Mouse (Mus musculus) heart, embryonic 12.5 days (tissue): ENCODE results near the gene Scgb2a2. TPM values are rescaled to one million over a fixed set of nuclear protein-coding genes. Genes with fewer than 3 reads are reported as not detected.
A peak's percentile ranks its signal among the peaks of the same experiment; 100 is the strongest.
"Not testable (repeated sequence)": the region's sequence is repeated elsewhere in the genome, so short reads cannot be mapped to it uniquely, and the experiment has no call there.

Experiments used
- ATAC-seq: fragments of 200-750 bp; cut with Nextera tagmentation; 2 replicates; pipeline ENCODE4 v1.8.0; 2017; ENCODE audit warnings: moderate TSS enrichment, moderate library complexity; ENCODE audit not compliant: insufficient number of reproducible peaks, low FRiP score
- H3K27ac ChIP-seq: fragments of 300-500 bp; sonication (generic); 2 replicates; pipeline ENCODE4 v1.5.1; 2016; ENCODE audit warnings: mild to moderate bottlenecking, moderate library complexity; ENCODE audit not compliant: poor library complexity, severe bottlenecking
- H3K27me3 ChIP-seq: fragments of 300-500 bp; sonication (generic); replicated peaks from 2 replicates; pipeline ENCODE4 v1.6.1; 2016; ENCODE audit warnings: mild to moderate bottlenecking, moderate library complexity
- H3K36me3 ChIP-seq: fragments of 300-500 bp; sonication (generic); 2 replicates; pipeline ENCODE4 v1.6.1; 2016; ENCODE audit warnings: mild to moderate bottlenecking, moderate library complexity
- H3K4me1 ChIP-seq: fragments of 300-500 bp; sonication (generic); replicated peaks from 2 replicates; pipeline ENCODE4 v1.6.1; 2016; ENCODE audit warnings: mild to moderate bottlenecking
- H3K4me2 ChIP-seq: fragments of 300-500 bp; sonication (generic); 2 replicates; pipeline ENCODE4 v1.6.1; 2016; ENCODE audit warnings: mild to moderate bottlenecking, moderate library complexity
- H3K4me3 ChIP-seq: fragments of 300-500 bp; sonication (generic); 2 replicates; pipeline ENCODE4 v1.5.1; 2016; ENCODE audit warnings: mild to moderate bottlenecking
- H3K9ac ChIP-seq: fragments of 300-500 bp; sonication (generic); 2 replicates; pipeline ENCODE4 v1.6.1; 2016; ENCODE audit warnings: mild to moderate bottlenecking, moderate library complexity
- H3K9me3 ChIP-seq: fragments of 300-500 bp; sonication (generic); replicated peaks from 2 replicates; pipeline ENCODE4 v1.6.1; 2016; ENCODE audit warnings: mild to moderate bottlenecking, moderate library complexity
- WGBS: fragments of 180-500 bp; shearing (Covaris S2); methylation state at CpG from one replicate; pipeline ENCODE4 v1.1.7; 2016; 5-methylcytosine and 5-hydroxymethylcytosine counted together
- polyA plus RNA-seq: library from polyadenylated mRNA; unstranded; fragments of >200 nt; fragmentation: Nextera tagmentation; extraction: Ambion mirVana; gene quantifications from 2 replicates; pipeline ENCODE4 v1.2.1, GENCODE M21; 2016

Scgb2a2 gene
- polyA plus RNA-seq: not detected in 2 replicates

GRCm38 (mm10) chr19:9847262-9847661 lies at the start of gene Scgb2a2:
Gene Scgb2a2, plus strand, starts transcription at chr19:9847562.
- Histone ChIP-seq H3K27ac (no peak within 1 kb of the TSS), H3K9me3 (no peaks in the 10 kb centered on the region), H3K4me3 (no peak within 1 kb of the TSS), H3K4me2 (no peak within 1 kb of the TSS), H3K4me1 (no peaks in the 10 kb centered on the region), H3K27me3 (no peaks in the 10 kb centered on the region), H3K9ac (no peak within 1 kb of the TSS), H3K36me3 (no peaks in the 10 kb centered on the region)
- no peak for ATAC-seq
- 70% methylated on average over 2 of the region's 2 CpGs for WGBS

DNA sequence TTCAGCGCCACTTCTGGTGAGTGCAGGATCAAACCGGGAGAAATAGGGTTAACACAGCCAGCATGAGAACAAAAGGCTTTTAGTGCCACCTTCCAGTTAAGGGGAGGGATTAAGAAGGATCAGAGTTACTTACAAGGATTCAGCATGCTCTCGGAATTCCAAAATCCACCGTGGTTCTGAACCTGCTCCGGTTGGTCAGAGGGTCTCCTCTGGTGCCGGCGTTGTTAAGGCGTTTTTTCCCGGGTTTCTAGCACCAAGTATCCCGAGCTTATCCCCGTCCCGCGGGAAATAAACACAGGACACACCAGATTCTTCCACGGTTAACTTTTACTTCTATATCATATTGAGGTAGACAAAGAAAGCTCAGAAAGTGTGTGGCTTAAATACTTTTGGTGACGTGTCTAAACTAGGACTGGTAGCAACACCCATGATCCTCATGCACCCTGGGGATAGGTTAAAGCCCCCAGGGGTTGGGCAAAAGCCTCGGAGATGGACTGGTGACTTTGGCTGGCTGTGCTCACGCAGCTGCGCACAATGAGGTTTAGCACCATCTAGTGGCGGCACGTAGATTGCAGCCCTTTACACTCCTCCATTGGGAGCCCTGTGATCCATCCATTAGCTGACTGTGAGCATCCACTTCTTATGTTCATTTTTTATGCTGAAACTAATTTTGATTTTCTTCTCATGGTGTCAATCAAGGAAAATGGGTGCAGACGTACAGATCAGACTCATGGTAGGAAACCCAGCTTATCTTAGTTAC lies 10.6 kb upstream of the Scgb2a2 start:
- not testable (repeated sequence) for H3K4me1 ChIP-seq, H3K27me3 ChIP-seq, H3K36me3 ChIP-seq, H3K9me3 ChIP-seq
- WGBS: 15% methylated on average over 19 of the region's 21 CpGs
- Histone ChIP-seq H3K27ac (peak overlapping the region; percentile 72; the same call in 1 of the 2 replicates), H3K9ac (0 out of 2 replicates have a peak overlapping the region, but pooled peaks have one; percentile 57), H3K4me2 (peak overlapping the region; percentile 52), H3K4me3 (peak overlapping the region; percentile 45)
- peak; percentile 79 for ATAC-seq

DNA sequence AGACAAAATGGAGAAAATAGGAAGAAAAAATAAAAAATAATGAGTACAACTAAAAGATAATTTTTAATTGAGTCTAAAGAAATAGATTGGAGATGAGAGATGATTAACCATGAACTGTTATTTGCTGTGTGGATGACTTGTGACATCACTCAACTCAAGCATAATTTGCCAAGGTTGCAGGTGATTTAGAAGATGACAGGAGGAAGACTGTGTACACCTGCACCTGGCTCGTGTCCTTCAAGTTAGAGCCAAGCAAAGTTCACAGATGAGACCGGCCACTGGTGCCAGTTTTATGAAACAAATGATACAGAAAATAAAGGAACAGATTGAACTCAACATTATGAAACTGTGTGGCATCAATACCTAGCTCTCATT lies 10.0 kb upstream of the Scgb2a2 start:
- H3K36me3 ChIP-seq: no peaks in the 10 kb centered on the region
- ATAC-seq: no peak
- 48% methylated on average over 2 of the region's 2 CpGs for WGBS
- no peak overlapping the region for H3K27ac ChIP-seq
- no peak overlapping the region for H3K4me3 ChIP-seq
- no peak overlapping the region for H3K4me2 ChIP-seq
- no peaks in the 10 kb centered on the region for H3K9me3 ChIP-seq
- no peaks in the 10 kb centered on the region for H3K4me1 ChIP-seq
- H3K27me3 ChIP-seq: no peaks in the 10 kb centered on the region
- H3K9ac ChIP-seq: no peak overlapping the region

DNA sequence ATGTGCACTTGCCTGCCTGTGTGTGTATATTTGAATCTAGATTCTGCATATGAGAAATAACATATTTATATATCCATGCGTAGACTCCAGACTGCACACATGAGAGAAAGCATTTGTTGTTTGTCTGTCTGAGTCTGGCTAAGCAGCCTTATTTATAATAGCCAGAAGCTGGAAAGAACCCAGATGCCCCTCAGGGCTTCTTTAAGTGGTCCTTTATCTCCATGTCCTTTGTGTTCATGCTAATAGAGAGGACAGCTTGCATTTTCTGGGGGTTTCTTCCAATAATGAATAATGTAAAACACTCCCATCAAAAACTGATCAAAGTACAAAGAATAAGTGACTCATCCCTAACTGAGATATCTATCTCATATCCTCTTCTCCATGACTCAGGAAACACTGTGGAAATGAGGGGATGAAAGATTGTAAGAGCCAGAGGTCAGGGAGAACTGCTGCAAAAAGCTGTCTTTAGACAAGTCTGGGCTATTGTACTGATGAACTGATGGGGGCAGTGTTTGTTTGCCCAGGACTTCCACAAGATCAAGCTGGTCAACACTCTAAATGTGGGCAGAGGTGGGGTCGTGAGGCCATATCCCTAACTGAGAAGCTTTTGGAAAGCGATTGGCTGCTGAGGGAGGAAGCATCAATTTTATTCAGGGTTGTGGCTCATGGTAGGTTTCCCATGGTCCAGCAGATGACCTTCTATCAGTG lies 2.2 kb downstream of the Scgb2a2 start:
- H3K4me1 ChIP-seq, H3K9ac ChIP-seq, H3K27me3 ChIP-seq, ATAC-seq, H3K27ac ChIP-seq, H3K36me3 ChIP-seq, H3K4me2 ChIP-seq, H3K9me3 ChIP-seq, H3K4me3 ChIP-seq: not testable (repeated sequence)
- WGBS: 62% methylated on average over 3 of the region's 3 CpGs

GRCm38 (mm10) chr19:9860821-9861220 lies 13.5 kb downstream of the Scgb2a2 start:
- not testable (repeated sequence) for H3K36me3 ChIP-seq, H3K27ac ChIP-seq, H3K4me2 ChIP-seq, H3K4me1 ChIP-seq, ATAC-seq, H3K9ac ChIP-seq, H3K9me3 ChIP-seq, H3K4me3 ChIP-seq, H3K27me3 ChIP-seq
- WGBS: 90% methylated on average over 2 of the region's 3 CpGs

DNA sequence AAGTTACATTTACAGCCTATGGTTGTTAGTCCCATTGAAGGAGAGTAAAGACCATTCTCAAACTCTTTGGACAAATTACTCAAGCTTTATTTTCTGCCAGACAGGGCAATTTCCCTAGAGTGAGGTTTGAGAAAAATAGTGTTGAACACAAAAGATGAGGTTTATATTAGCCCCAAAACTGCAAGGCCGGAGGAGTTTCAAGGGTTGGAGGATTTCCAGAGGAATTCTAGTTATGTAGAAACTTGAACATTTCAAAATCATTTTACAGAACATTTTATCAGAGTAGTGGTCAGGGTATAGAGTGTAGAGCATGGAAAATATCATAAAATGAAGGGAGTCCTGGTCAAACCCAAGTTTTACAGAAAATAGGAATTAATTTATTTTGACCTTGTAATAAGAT lies 17.5 kb downstream of the Scgb2a2 start:
- Histone ChIP-seq H3K27ac (no peak overlapping the region), H3K9me3 (no peaks in the 10 kb centered on the region), H3K4me1 (no peaks in the 10 kb centered on the region), H3K4me3 (no peak overlapping the region), H3K9ac (no peak overlapping the region), H3K4me2 (no peak overlapping the region), H3K27me3 (no peaks in the 10 kb centered on the region), H3K36me3 (peaks cover 5% of the 10 kb centered on the region; the same call in 1 of the 2 replicates)
- no peak for ATAC-seq
- 67% methylated on average over 1 of the region's 1 CpGs for WGBS

DNA sequence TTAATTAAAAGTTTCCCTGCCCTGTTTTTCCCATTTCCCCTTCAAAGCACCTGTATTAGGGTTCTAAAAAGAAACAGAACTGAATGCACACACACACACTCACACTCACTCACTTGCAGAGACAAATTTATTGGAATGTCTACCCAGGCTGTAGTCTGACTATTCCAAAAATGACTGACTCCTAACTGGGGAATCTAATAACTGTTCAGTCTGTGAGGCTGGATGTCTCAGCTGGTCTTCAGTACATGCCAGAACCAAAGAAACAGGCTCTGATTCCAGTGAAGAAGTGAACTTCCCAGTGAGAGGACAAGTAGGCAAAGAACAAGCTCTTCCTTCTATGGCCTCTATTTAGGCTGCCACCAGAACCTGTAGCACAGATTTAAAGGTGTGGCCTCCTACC lies 18.1 kb downstream of the Scgb2a2 start:
- H3K4me3 ChIP-seq: no peak overlapping the region
- peaks cover 8% of the 10 kb centered on the region for H3K36me3 ChIP-seq
- H3K9me3 ChIP-seq: no peaks in the 10 kb centered on the region
- H3K4me2 ChIP-seq: no peak overlapping the region
- ATAC-seq: no peak
- H3K27ac ChIP-seq: no peak overlapping the region
- H3K9ac ChIP-seq: no peak overlapping the region
- H3K4me1 ChIP-seq: no peaks in the 10 kb centered on the region
- H3K27me3 ChIP-seq: no peaks in the 10 kb centered on the region

GRCm38 (mm10) chr19:9878186-9878835 lies 30.9 kb downstream of the Scgb2a2 start:
- ATAC-seq: no peak
- no peak overlapping the region for H3K4me3 ChIP-seq
- 92% methylated on average over 20 of the region's 20 CpGs for WGBS
- H3K9me3 ChIP-seq: no peaks in the 10 kb centered on the region
- no peaks in the 10 kb centered on the region for H3K4me1 ChIP-seq
- no peak overlapping the region for H3K27ac ChIP-seq
- peaks cover 92% of the 10 kb centered on the region for H3K36me3 ChIP-seq
- H3K9ac ChIP-seq: no peak overlapping the region
- no peak overlapping the region for H3K4me2 ChIP-seq
- no peaks in the 10 kb centered on the region for H3K27me3 ChIP-seq

DNA sequence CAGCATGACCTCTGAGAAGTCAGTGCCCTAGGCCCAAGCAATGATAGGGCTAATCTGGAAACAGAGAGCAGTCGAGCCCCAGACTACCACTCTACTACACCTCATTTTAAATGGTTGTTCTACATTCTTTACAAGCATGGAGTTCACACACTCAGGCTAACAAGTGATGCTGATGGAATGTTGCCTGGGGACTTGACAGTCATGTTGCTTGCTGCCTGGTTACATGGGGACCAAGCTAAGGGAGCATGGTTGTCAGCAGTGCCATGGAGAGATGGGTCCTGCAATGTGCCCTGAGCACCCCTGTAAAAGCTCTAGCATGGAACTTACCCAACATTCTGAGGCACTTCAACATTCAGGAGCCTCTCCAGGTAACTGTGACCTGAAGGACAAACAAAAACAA lies 39.0 kb downstream of the Scgb2a2 start:
- Histone ChIP-seq H3K4me3 (no peak overlapping the region), H3K36me3 (peaks cover 83% of the 10 kb centered on the region), H3K27ac (no peak overlapping the region), H3K9me3 (no peaks in the 10 kb centered on the region), H3K9ac (no peak overlapping the region), H3K27me3 (no peaks in the 10 kb centered on the region), H3K4me2 (no peak overlapping the region), H3K4me1 (no peaks in the 10 kb centered on the region)
- 48% methylated on average over 1 of the region's 1 CpGs for WGBS
- ATAC-seq: no peak

DNA sequence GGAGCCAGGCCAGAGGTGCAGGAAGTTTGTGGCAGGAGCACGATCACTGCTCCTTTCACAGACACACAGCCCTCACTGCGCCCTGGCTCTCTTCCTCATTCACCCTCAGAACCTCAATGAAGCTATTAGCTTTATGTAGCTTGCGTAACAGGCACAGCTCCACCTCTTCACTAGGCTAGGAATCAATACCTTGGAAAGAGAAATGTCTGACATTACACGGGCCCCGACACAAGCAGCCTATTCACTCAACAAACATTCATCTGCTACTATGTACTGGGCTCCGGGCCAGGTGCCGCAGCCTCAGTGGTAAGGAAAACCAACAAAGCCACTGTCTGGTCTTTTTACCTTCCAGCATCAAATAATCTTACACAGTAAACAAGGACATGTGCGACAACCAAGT lies 39.4 kb downstream of the Scgb2a2 start:
- no peak for ATAC-seq
- Histone ChIP-seq H3K4me2 (no peak overlapping the region), H3K9ac (no peak overlapping the region), H3K36me3 (peaks cover 83% of the 10 kb centered on the region), H3K27me3 (no peaks in the 10 kb centered on the region), H3K9me3 (no peaks in the 10 kb centered on the region), H3K4me1 (no peaks in the 10 kb centered on the region), H3K27ac (no peak overlapping the region), H3K4me3 (no peak overlapping the region)
- WGBS: 94% methylated on average over 8 of the region's 8 CpGs

- H3K9me3 ChIP-seq: no peaks in the 10 kb centered on the region
- no peak overlapping the region for H3K27ac ChIP-seq
- peak overlapping the region; percentile 17; the same call in 1 of the 2 replicates for H3K4me2 ChIP-seq
- no peak overlapping the region for H3K9ac ChIP-seq
- no peaks in the 10 kb centered on the region for H3K27me3 ChIP-seq
- H3K36me3 ChIP-seq: peaks cover 43% of the 10 kb centered on the region
- H3K4me1 ChIP-seq: peaks cover 19% of the 10 kb centered on the region
- no peak overlapping the region for H3K4me3 ChIP-seq
- WGBS: 68% methylated on average over 5 of the region's 5 CpGs
- no peak for ATAC-seq
Measured at GRCm38 (mm10) chr19:9896067-9896466, 48.7 kb downstream of the Scgb2a2 start.
